Mouse (Mus musculus) megakaryocyte, adult 5-6 weeks (primary cell): ENCODE results near the gene Ccdc92b. TPM values are rescaled to one million over a fixed set of nuclear protein-coding genes. Genes with fewer than 3 reads are reported as not detected.

ENCODE experiments used
- ATAC-seq: 2 replicates; pipeline ENCODE4 v1.8.0; 2016; ENCODE audit warnings: mild to moderate bottlenecking, inconsistent platforms; ENCODE audit not compliant: poor library complexity, severe bottlenecking
- total RNA-seq, 2 experiments: library from RNA; stranded (forward) in 1 of 2; stranded (reverse) in 1 of 2; fragments of 153-499, 151-499 nt in 1 of 2; fragments of 221-1000, 200-1000 nt in 1 of 2; gene quantifications; 2 replicates each; pipeline versions ENCODE4 v1.2.3 to v1.2.4; 2015 to 2017

The Ccdc92b gene
- total RNA-seq, 2 experiments from 2014 or later: 0.27 TPM; not detected in 1

- ATAC-seq: no peak
Observed at GRCm38 (mm10) chr11:74649647-74650551, 30.5 kb downstream of the Ccdc92b start.

- no peak for ATAC-seq
Observed at GRCm38 (mm10) chr11:74650576-74651100, 31.2 kb downstream of the Ccdc92b start.

GRCm38 (mm10) chr11:74652791-74653191 is 33.4 kb downstream of the Ccdc92b start:
- ATAC-seq: no peak

- no peak for ATAC-seq
Observed at GRCm38 (mm10) chr11:74653385-74653784, 34.0 kb downstream of the Ccdc92b start.

GRCm38 (mm10) chr11:74655941-74656340 is 36.5 kb downstream of the Ccdc92b start:
- no peak for ATAC-seq

GRCm38 (mm10) chr11:74660336-74660735 is 40.9 kb downstream of the Ccdc92b start:
- ATAC-seq: no peak

- no peak for ATAC-seq
Observed at GRCm38 (mm10) chr11:74661641-74662040, 42.2 kb downstream of the Ccdc92b start.

GRCm38 (mm10) chr11:74662221-74662620 is 42.8 kb downstream of the Ccdc92b start:
- no peak for ATAC-seq

- 0 out of 2 replicates have a peak, but pooled peaks have one; percentile 21 for ATAC-seq
Observed at GRCm38 (mm10) chr11:74664279-74664678, 44.9 kb downstream of the Ccdc92b start.

- ATAC-seq: no peak
Observed at GRCm38 (mm10) chr11:74664906-74665305, 45.5 kb downstream of the Ccdc92b start.

- ATAC-seq: no peak
Observed at GRCm38 (mm10) chr11:74665631-74666283, 46.4 kb downstream of the Ccdc92b start.

- no peak for ATAC-seq
Observed at GRCm38 (mm10) chr11:74666284-74666652, 46.9 kb downstream of the Ccdc92b start.

GRCm38 (mm10) chr11:74666776-74667581 is 47.6 kb downstream of the Ccdc92b start:
- no peak for ATAC-seq

GRCm38 (mm10) chr11:74667582-74668010 is 48.2 kb downstream of the Ccdc92b start:
- ATAC-seq: no peak

- no peak for ATAC-seq
Observed at GRCm38 (mm10) chr11:74668466-74668865, 49.1 kb downstream of the Ccdc92b start.

GRCm38 (mm10) chr11:74668971-74669370 is 49.6 kb downstream of the Ccdc92b start:
- ATAC-seq: no peak

- ATAC-seq: no peak
Observed at GRCm38 (mm10) chr11:74670151-74670550, 50.7 kb downstream of the Ccdc92b start.

GRCm38 (mm10) chr11:74671013-74671412 is 51.6 kb downstream of the Ccdc92b start:
- no peak for ATAC-seq

- no peak for ATAC-seq
Observed at GRCm38 (mm10) chr11:74671839-74672238, 52.4 kb downstream of the Ccdc92b start.

- ATAC-seq: no peak
Observed at GRCm38 (mm10) chr11:74672901-74673513, 53.6 kb downstream of the Ccdc92b start.
